Mouse (Mus musculus) cerebellum, adult 11-12 months (tissue): ENCODE data around the gene Actbl2.

Experiments used
- DNase-seq: peaks from one replicate; pipeline ENCODE4 v3.0.0; 2022

Actbl2 gene

GRCm38 (mm10) chr13:111271868-111272267 lies 17.1 kb downstream of the Actbl2 start:
- no peak for DNase-seq

- DNase-seq: peak; percentile 80
Measured at GRCm38 (mm10) chr13:111286461-111287385, 31.9 kb downstream of the Actbl2 start.

- no peak for DNase-seq
Measured at GRCm38 (mm10) chr13:111291161-111291957, 36.5 kb downstream of the Actbl2 start.

GRCm38 (mm10) chr13:111291958-111292493 lies 37.2 kb downstream of the Actbl2 start:
- DNase-seq: peak; percentile 61

GRCm38 (mm10) chr13:111293478-111293877 lies 38.7 kb downstream of the Actbl2 start:
- DNase-seq: no peak

- no peak for DNase-seq
Measured at GRCm38 (mm10) chr13:111294965-111295494, 40.2 kb downstream of the Actbl2 start.

- no peak for DNase-seq
Measured at GRCm38 (mm10) chr13:111296029-111296428, 41.2 kb downstream of the Actbl2 start.

- no peak for DNase-seq
Measured at GRCm38 (mm10) chr13:111297614-111298013, 42.8 kb downstream of the Actbl2 start.

- no peak for DNase-seq
Measured at GRCm38 (mm10) chr13:111299145-111299713, 44.4 kb downstream of the Actbl2 start.

- peak; percentile 30 for DNase-seq
Measured at GRCm38 (mm10) chr13:111300846-111301245, 46.0 kb downstream of the Actbl2 start.

GRCm38 (mm10) chr13:111301431-111301830 lies 46.6 kb downstream of the Actbl2 start:
- no peak for DNase-seq

GRCm38 (mm10) chr13:111304194-111304593 lies 49.4 kb downstream of the Actbl2 start:
- no peak for DNase-seq

- DNase-seq: no peak
Measured at GRCm38 (mm10) chr13:111304736-111305135, 49.9 kb downstream of the Actbl2 start.
